Mouse (Mus musculus): ENCODE data around the gene Gm14851. TPM values are rescaled to one million over a fixed set of nuclear protein-coding genes. Genes with fewer than 3 reads are reported as not detected.
"Not testable (repeated sequence)": the region's sequence is repeated elsewhere in the genome, so short reads cannot be mapped to it uniquely, and the experiment has no call there.

Gene Gm14851
- not detected in 2 replicates for polyA plus RNA-seq (2015; fragmentation: Nextera tagmentation; extraction: Ambion mirVana)

GRCm38 (mm10) chr8:21095950-21096349, at the start of gene Gm14851:
Gm14851 (minus strand) TSS chr8:21096050.
- not testable (repeated sequence) for ATAC-seq; H3K4me1 ChIP-seq (ENCODE audit: control insufficient read depth, insufficient read depth, low read depth, low read length); H3K4me2 ChIP-seq (ENCODE audit: low read length); H3K4me3 ChIP-seq (ENCODE audit: low read length); H3K9me3 ChIP-seq (ENCODE audit: control insufficient read depth, low read length); H3K27me3 ChIP-seq (replicated peaks; ENCODE audit: control insufficient read depth, insufficient read depth, low read length); H3K9ac ChIP-seq (ENCODE audit: low read depth, low read length); H3K36me3 ChIP-seq (ENCODE audit: control insufficient read depth, insufficient read depth, low read length); H3K27ac ChIP-seq (ENCODE audit: low read depth, low read length)
- WGBS, result no CpG with 5 or more reads among the region's 2 CpGs

GRCm38 (mm10) chr8:21134342-21134741, 38.5 kb upstream of the Gm14851 start, which contains the start of gene Defa30:
Defa30 (plus strand) TSS chr8:21134642.
- ATAC-seq; H3K27me3 ChIP-seq (replicated peaks; ENCODE audit: control insufficient read depth, insufficient read depth, low read length); H3K9me3 ChIP-seq (ENCODE audit: control insufficient read depth, low read length); H3K27ac ChIP-seq (ENCODE audit: low read depth, low read length); H3K4me3 ChIP-seq (ENCODE audit: low read length); H3K9ac ChIP-seq (ENCODE audit: low read depth, low read length); H3K4me1 ChIP-seq (ENCODE audit: control insufficient read depth, insufficient read depth, low read depth, low read length); H3K36me3 ChIP-seq (ENCODE audit: control insufficient read depth, insufficient read depth, low read length); H3K4me2 ChIP-seq (ENCODE audit: low read length): not testable (repeated sequence)
- 68% methylated on average over 3 of the region's 3 CpGs for WGBS

- Histone ChIP-seq H3K9me3 (ENCODE audit: control insufficient read depth, low read length) (peaks cover 2% of the 10 kb centered on the region; the same call in 1 of the 2 replicates), H3K27me3 (replicated peaks; ENCODE audit: control insufficient read depth, insufficient read depth, low read length) (no peaks in the 10 kb centered on the region), H3K4me2 (ENCODE audit: low read length) (no peak overlapping the region), H3K4me1 (ENCODE audit: control insufficient read depth, insufficient read depth, low read depth, low read length) (no peaks in the 10 kb centered on the region), H3K36me3 (ENCODE audit: control insufficient read depth, insufficient read depth, low read length) (no peaks in the 10 kb centered on the region), H3K9ac (ENCODE audit: low read depth, low read length) (no peak overlapping the region), H3K4me3 (ENCODE audit: low read length) (no peak overlapping the region), H3K27ac (ENCODE audit: low read depth, low read length) (no peak overlapping the region)
- ATAC-seq, result no peak
- 46% methylated on average over 4 of the region's 4 CpGs for WGBS
Observed at GRCm38 (mm10) chr8:21093106-21093505, 2.7 kb downstream of the Gm14851 start.

GRCm38 (mm10) chr8:21084142-21084541, 11.7 kb downstream of the Gm14851 start, which contains the start of gene Defa25:
Defa25 (plus strand) TSS chr8:21084442.
- not testable (repeated sequence) for H3K36me3 ChIP-seq (ENCODE audit: control insufficient read depth, insufficient read depth, low read length); H3K27ac ChIP-seq (ENCODE audit: low read depth, low read length); H3K4me3 ChIP-seq (ENCODE audit: low read length); H3K9me3 ChIP-seq (ENCODE audit: control insufficient read depth, low read length); H3K27me3 ChIP-seq (replicated peaks; ENCODE audit: control insufficient read depth, insufficient read depth, low read length); H3K4me2 ChIP-seq (ENCODE audit: low read length); H3K4me1 ChIP-seq (ENCODE audit: control insufficient read depth, insufficient read depth, low read depth, low read length); ATAC-seq; H3K9ac ChIP-seq (ENCODE audit: low read depth, low read length)

GRCm38 (mm10) chr8:21064738-21065137, 31.1 kb downstream of the Gm14851 start, which contains the start of gene Defa35:
Defa35 (plus strand) TSS chr8:21065038.
- not testable (repeated sequence) for ATAC-seq; H3K9ac ChIP-seq (ENCODE audit: low read depth, low read length); H3K36me3 ChIP-seq (ENCODE audit: control insufficient read depth, insufficient read depth, low read length); H3K9me3 ChIP-seq (ENCODE audit: control insufficient read depth, low read length); H3K27ac ChIP-seq (ENCODE audit: low read depth, low read length); H3K4me1 ChIP-seq (ENCODE audit: control insufficient read depth, insufficient read depth, low read depth, low read length); H3K4me3 ChIP-seq (ENCODE audit: low read length); H3K4me2 ChIP-seq (ENCODE audit: low read length); H3K27me3 ChIP-seq (replicated peaks; ENCODE audit: control insufficient read depth, insufficient read depth, low read length)
- 73% methylated on average over 1 of the region's 1 CpGs for WGBS

- ATAC-seq; H3K4me2 ChIP-seq (ENCODE audit: low read length); H3K4me1 ChIP-seq (ENCODE audit: control insufficient read depth, insufficient read depth, low read depth, low read length); H3K27ac ChIP-seq (ENCODE audit: low read depth, low read length); H3K27me3 ChIP-seq (replicated peaks; ENCODE audit: control insufficient read depth, insufficient read depth, low read length); H3K36me3 ChIP-seq (ENCODE audit: control insufficient read depth, insufficient read depth, low read length); H3K9ac ChIP-seq (ENCODE audit: low read depth, low read length); H3K9me3 ChIP-seq (ENCODE audit: control insufficient read depth, low read length); H3K4me3 ChIP-seq (ENCODE audit: low read length): not testable (repeated sequence)
- no CpG with 5 or more reads among the region's 1 CpGs for WGBS
Observed at GRCm38 (mm10) chr8:21054747-21055146, 41.1 kb downstream of the Gm14851 start, which contains the start of gene Defa23. Defa23 (plus strand) TSS chr8:21055047.

Other genes starting within 250 kb of the Gm14851 start
- gene Defb33, start 203.4 kb downstream of the Gm14851 start, polyA plus RNA-seq (2015; fragmentation: Nextera tagmentation; extraction: Ambion mirVana), result not detected in 2 replicates
- gene Gm15056, start 193.4 kb downstream of the Gm14851 start, polyA plus RNA-seq (2015; fragmentation: Nextera tagmentation; extraction: Ambion mirVana), result not detected in 2 replicates
- gene Gm6040, start 174.0 kb downstream of the Gm14851 start, polyA plus RNA-seq (2015; fragmentation: Nextera tagmentation; extraction: Ambion mirVana), result not detected in 2 replicates
- gene AY761185, start 151.3 kb downstream of the Gm14851 start, polyA plus RNA-seq (2015; fragmentation: Nextera tagmentation; extraction: Ambion mirVana), result not detected in 2 replicates
- not detected in 2 replicates for gene Defa21, start 70.5 kb downstream of the Gm14851 start, polyA plus RNA-seq (2015; fragmentation: Nextera tagmentation; extraction: Ambion mirVana)
- not detected in 2 replicates for gene Defa23, start 41.0 kb downstream of the Gm14851 start, polyA plus RNA-seq (2015; fragmentation: Nextera tagmentation; extraction: Ambion mirVana)
- not detected in 2 replicates for gene Defa35, start 31.0 kb downstream of the Gm14851 start, polyA plus RNA-seq (2015; fragmentation: Nextera tagmentation; extraction: Ambion mirVana)
- not detected in 2 replicates for gene Defa25, start 11.6 kb downstream of the Gm14851 start, polyA plus RNA-seq (2015; fragmentation: Nextera tagmentation; extraction: Ambion mirVana)
- not detected in 2 replicates for gene Defa30, start 38.6 kb upstream of the Gm14851 start, polyA plus RNA-seq (2015; fragmentation: Nextera tagmentation; extraction: Ambion mirVana)
- not detected in 2 replicates for gene Defa22, start 66.2 kb upstream of the Gm14851 start, polyA plus RNA-seq (2015; fragmentation: Nextera tagmentation; extraction: Ambion mirVana)
- gene Defa31, start 95.6 kb upstream of the Gm14851 start, polyA plus RNA-seq (2015; fragmentation: Nextera tagmentation; extraction: Ambion mirVana), result not detected in 2 replicates
- not detected in 2 replicates for gene Gm15293, start 105.5 kb upstream of the Gm14851 start, polyA plus RNA-seq (2015; fragmentation: Nextera tagmentation; extraction: Ambion mirVana)
- gene Gm15292, start 153.7 kb upstream of the Gm14851 start, polyA plus RNA-seq (2015; fragmentation: Nextera tagmentation; extraction: Ambion mirVana), result not detected in 2 replicates
- not detected in 2 replicates for gene Defa27, start 219.5 kb upstream of the Gm14851 start, polyA plus RNA-seq (2015; fragmentation: Nextera tagmentation; extraction: Ambion mirVana)
- gene Defa29, start 231.0 kb upstream of the Gm14851 start, polyA plus RNA-seq (2015; fragmentation: Nextera tagmentation; extraction: Ambion mirVana), result not detected in 2 replicates